Mouse (Mus musculus) thymus, postnatal 36 days (tissue): Measurements from ENCODE around the gene Snx25.

ENCODE experiments used
- DNase-seq, 2 experiments: peaks; one replicate each; pipeline ENCODE4 v3.0.0; 2022; ENCODE audit warnings: mixed read lengths in 2 of 2

The Snx25 gene

GRCm38 (mm10) chr8:46152064-46153031 is at the start of gene Snx25:
TSS of gene Snx25 (minus strand) at chr8:46152159.
- DNase-seq = peak; percentile 96 to 97

- DNase-seq = no peak
These were observed 45.7 kb upstream of the Snx25 start for GRCm38 (mm10) chr8:46197673-46198072.

GRCm38 (mm10) chr8:46196877-46197276 is 44.9 kb upstream of the Snx25 start:
- DNase-seq = no peak

- DNase-seq = no peak
These were observed 41.1 kb upstream of the Snx25 start for GRCm38 (mm10) chr8:46193100-46193499.

- peak; percentile 36 to 49 for DNase-seq
These were observed 33.4 kb upstream of the Snx25 start for GRCm38 (mm10) chr8:46185361-46185760.

- DNase-seq = no peak
These were observed 28.2 kb upstream of the Snx25 start for GRCm38 (mm10) chr8:46180136-46180535.

GRCm38 (mm10) chr8:46173651-46174050 is 21.7 kb upstream of the Snx25 start:
- DNase-seq = no peak

GRCm38 (mm10) chr8:46163870-46164190 is 11.9 kb upstream of the Snx25 start:
- no peak for DNase-seq

GRCm38 (mm10) chr8:46162953-46163869 is 11.3 kb upstream of the Snx25 start:
- DNase-seq = peak; percentile 97 to 98

- no peak for DNase-seq
These were observed 1.1 kb upstream of the Snx25 start for GRCm38 (mm10) chr8:46153042-46153441.

GRCm38 (mm10) chr8:46151202-46152062 is 527 bp downstream of the Snx25 start, which contains the start of gene Cfap97:
TSS of gene Cfap97 (plus strand) at chr8:46151771.
- DNase-seq = peak; percentile 47 to 66

- peak in 1 of 2 experiments; percentile 24 for DNase-seq
These were observed 2.2 kb downstream of the Snx25 start for GRCm38 (mm10) chr8:46149782-46150181.

- DNase-seq = no peak
These were observed 2.7 kb downstream of the Snx25 start for GRCm38 (mm10) chr8:46149306-46149705.

- DNase-seq = no peak
These were observed 5.8 kb downstream of the Snx25 start for GRCm38 (mm10) chr8:46146173-46146572.

GRCm38 (mm10) chr8:46143924-46144323 is 8.0 kb downstream of the Snx25 start:
- DNase-seq = no peak

GRCm38 (mm10) chr8:46143470-46143869 is 8.5 kb downstream of the Snx25 start:
- DNase-seq = no peak

- DNase-seq = no peak
These were observed 9.4 kb downstream of the Snx25 start for GRCm38 (mm10) chr8:46142498-46143081.

GRCm38 (mm10) chr8:46141688-46142087 is 10.3 kb downstream of the Snx25 start:
- no peak for DNase-seq

- no peak for DNase-seq
These were observed 11.4 kb downstream of the Snx25 start for GRCm38 (mm10) chr8:46140376-46141120.

- DNase-seq = no peak
These were observed 13.9 kb downstream of the Snx25 start for GRCm38 (mm10) chr8:46137843-46138596.
